Mouse (Mus musculus) urinary bladder, adult 18-20 months (tissue): Measurements from ENCODE around the gene Cacna1d.

Source experiments
- DNase-seq, 2 experiments: peaks; one replicate each; pipeline ENCODE4 v3.0.0; 2022; ENCODE audit warnings: low spot score in 2 of 2, mixed read lengths in 2 of 2

Cacna1d gene

GRCm38 (mm10) chr14:30078115-30078808, 413.0 kb downstream of the Cacna1d start:
- DNase-seq: no peak

- no peak for DNase-seq
Observed at GRCm38 (mm10) chr14:30075268-30075887, 415.9 kb downstream of the Cacna1d start.

GRCm38 (mm10) chr14:30068566-30068965, 422.7 kb downstream of the Cacna1d start:
- DNase-seq: no peak

- DNase-seq: no peak
Observed at GRCm38 (mm10) chr14:30066752-30067151, 424.5 kb downstream of the Cacna1d start.

- no peak for DNase-seq
Observed at GRCm38 (mm10) chr14:30064864-30065263, 426.4 kb downstream of the Cacna1d start.

GRCm38 (mm10) chr14:30056031-30056766, 435.1 kb downstream of the Cacna1d start:
- DNase-seq: no peak

GRCm38 (mm10) chr14:30054922-30055321, 436.3 kb downstream of the Cacna1d start:
- no peak for DNase-seq

- DNase-seq: no peak
Observed at GRCm38 (mm10) chr14:30050280-30050679, 441.0 kb downstream of the Cacna1d start.

GRCm38 (mm10) chr14:30048049-30048448, 443.2 kb downstream of the Cacna1d start:
- DNase-seq: no peak

- DNase-seq: no peak
Observed at GRCm38 (mm10) chr14:30046976-30047375, 444.3 kb downstream of the Cacna1d start.

GRCm38 (mm10) chr14:30045704-30046220, 445.5 kb downstream of the Cacna1d start:
- no peak for DNase-seq

GRCm38 (mm10) chr14:30045239-30045638, 446.0 kb downstream of the Cacna1d start:
- DNase-seq: peak in 1 of 2 experiments; percentile 24

GRCm38 (mm10) chr14:30043356-30043940, 447.8 kb downstream of the Cacna1d start:
- DNase-seq: no peak

- no peak for DNase-seq
Observed at GRCm38 (mm10) chr14:30041836-30042235, 449.4 kb downstream of the Cacna1d start.

- no peak for DNase-seq
Observed at GRCm38 (mm10) chr14:30039413-30039812, 451.8 kb downstream of the Cacna1d start.

- DNase-seq: no peak
Observed at GRCm38 (mm10) chr14:30038431-30038830, 452.8 kb downstream of the Cacna1d start.

GRCm38 (mm10) chr14:30033405-30033804, 457.9 kb downstream of the Cacna1d start:
- no peak for DNase-seq

- DNase-seq: no peak
Observed at GRCm38 (mm10) chr14:30027378-30027777, 463.9 kb downstream of the Cacna1d start.

GRCm38 (mm10) chr14:30024387-30024786, 466.9 kb downstream of the Cacna1d start:
- no peak for DNase-seq

GRCm38 (mm10) chr14:30022471-30022870, 468.8 kb downstream of the Cacna1d start:
- no peak for DNase-seq

GRCm38 (mm10) chr14:30019792-30020575, 471.3 kb downstream of the Cacna1d start:
- no peak for DNase-seq
